Comparison of ENCODE assay signal across 12 mouse cellular contexts in genomic region chr11:120693461-120693860, GRCm38 (mm10). TPM values are rescaled to one million over a fixed set of nuclear protein-coding genes. Genes with fewer than 3 reads are reported as not detected.
"Had no signal": no experiment of that assay in that cellular context is flagged by ENCODE, and none has a peak within 500 bp of the region (broad histone marks: within the 10 kb centered on the region; RNA-seq: fewer than 3 reads in every experiment).

No protein-coding gene starts in this region.

- DNase-seq: layer of hippocampus, postnatal 36 days; liver; lung, adult 2 months; lung, postnatal 36 days; right cerebral cortex, postnatal 14 days; thymus, postnatal 36 days had no signal

- ATAC-seq: hindbrain, postnatal 0 days; midbrain, embryonic 13.5 days had no signal

- H3K27ac ChIP-seq: hindbrain, postnatal 0 days; liver, embryonic 15.5 days; midbrain, embryonic 13.5 days had no signal

- H3K4me1 ChIP-seq: liver, embryonic 15.5 days had no signal

- H3K27me3 ChIP-seq: limb, embryonic 12.5 days; liver, embryonic 15.5 days; midbrain, embryonic 13.5 days had no signal

- H3K4me3 ChIP-seq: limb, embryonic 12.5 days; liver, embryonic 15.5 days; midbrain, embryonic 13.5 days had no signal

- H3K9ac ChIP-seq: limb, embryonic 12.5 days; liver, embryonic 15.5 days; midbrain, embryonic 13.5 days had no signal

- H3K9me3 ChIP-seq: liver, embryonic 15.5 days; midbrain, embryonic 13.5 days had no signal

- H3K4me2 ChIP-seq: limb, embryonic 12.5 days; liver, embryonic 15.5 days; midbrain, embryonic 13.5 days had no signal

RNA-seq across cellular contexts. Expression of gene Notum, which starts 32.5 kb away (rescaled TPM):
- total RNA-seq: megakaryocyte progenitor cell, adult 5-6 weeks had no signal
- polyA plus RNA-seq: thymus, postnatal 0 days had no signal
